Mouse (Mus musculus) urinary bladder, adult 18-20 months (tissue): ENCODE measurements around the gene Nol6.

Experiments used
- DNase-seq, 2 experiments: peaks; one replicate each; pipeline ENCODE4 v3.0.0; 2022; ENCODE audit warnings: low spot score in 2 of 2, mixed read lengths in 2 of 2

The Nol6 gene

DNA sequence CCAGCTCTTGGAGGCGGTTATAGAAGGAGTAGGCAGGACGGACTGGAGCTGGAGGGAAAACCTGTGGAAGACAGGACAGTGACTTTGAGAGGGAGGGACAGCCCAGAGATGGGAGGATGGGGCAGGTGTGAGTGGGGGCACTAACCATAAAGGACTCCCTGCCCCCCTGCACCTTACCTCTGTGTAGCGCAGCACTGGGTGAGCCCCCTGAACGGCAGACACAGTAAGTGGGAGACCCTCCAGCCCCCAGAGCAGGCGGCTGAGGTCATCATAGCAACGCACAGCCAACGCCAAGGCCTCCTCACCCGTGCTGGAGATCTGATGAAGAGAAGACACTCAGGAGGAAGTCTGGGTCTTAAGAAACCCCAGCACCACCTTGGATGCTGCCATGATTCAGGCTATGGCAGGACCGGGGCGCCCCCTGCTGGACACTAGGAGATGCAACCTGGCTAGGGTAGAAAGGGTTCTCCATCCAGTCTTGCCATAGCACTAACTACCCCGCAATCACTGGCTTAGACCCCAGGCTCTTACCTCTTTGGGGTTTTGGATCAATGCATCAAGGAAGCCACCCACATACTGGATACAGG lies 5.5 kb downstream of the Nol6 start:
- peak; percentile 57 to 65 for DNase-seq

GRCm38 (mm10) chr4:41116817-41117216 lies 7.4 kb downstream of the Nol6 start:
- DNase-seq, result no peak

- DNase-seq, result no peak
These were observed 8.5 kb downstream of the Nol6 start for GRCm38 (mm10) chr4:41115793-41116192.

DNA sequence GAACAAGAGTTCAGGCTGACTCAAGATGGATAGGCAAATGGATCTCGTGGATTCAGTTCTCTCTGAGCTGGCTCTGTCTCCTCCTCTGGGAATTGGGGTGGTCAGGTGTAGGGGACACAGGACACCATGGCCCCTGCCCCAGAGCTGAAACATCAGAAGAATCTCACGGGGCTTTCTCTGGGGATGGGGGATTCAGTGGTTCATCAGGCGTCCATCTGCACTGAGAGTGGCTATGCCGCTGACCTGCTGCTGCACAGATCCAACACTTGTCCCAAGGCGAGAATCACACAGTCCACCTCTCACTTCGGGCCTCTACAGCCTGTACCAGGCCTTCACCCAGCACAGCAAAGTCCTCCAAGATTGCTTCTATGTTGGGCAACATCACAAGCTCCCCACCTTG lies 9.2 kb downstream of the Nol6 start:
- DNase-seq, result no peak

GRCm38 (mm10) chr4:41114358-41115070 lies 9.7 kb downstream of the Nol6 start:
- no peak for DNase-seq

DNA sequence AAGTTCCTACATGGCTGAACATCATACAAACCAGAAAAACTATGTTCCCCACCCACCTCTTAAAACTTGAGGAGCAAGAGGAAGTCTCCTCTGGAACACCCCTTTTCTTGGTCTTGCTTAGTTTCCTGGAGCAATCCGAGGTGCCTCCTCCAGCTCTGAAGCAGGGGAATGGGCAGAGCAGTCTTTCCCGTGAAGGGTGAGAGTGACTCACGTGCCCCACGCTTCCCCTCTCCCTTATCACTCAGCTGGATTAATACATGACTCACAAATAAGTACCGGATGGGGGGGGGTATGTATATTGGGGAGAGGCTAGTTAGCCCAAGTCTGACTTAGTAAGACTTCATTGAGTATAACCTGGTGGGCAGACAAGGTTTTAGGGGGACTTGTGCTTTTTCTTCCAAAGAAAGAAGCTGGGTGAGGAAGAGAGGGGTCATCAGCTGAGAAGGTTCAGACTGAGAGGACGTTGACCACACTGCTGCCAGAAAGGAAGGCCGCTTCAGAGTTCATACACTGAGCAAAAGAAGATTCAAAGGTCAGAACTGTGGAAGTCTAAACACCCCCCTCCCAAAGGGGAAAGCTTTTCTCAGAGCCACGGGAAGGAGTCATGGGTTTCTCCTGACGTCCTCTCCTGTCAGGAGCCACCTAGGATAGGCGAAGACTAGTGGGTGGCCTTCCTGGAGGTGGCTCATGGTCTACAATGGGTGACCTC lies 15.4 kb downstream of the Nol6 start:
- peak in 1 of 2 experiments; percentile 64 for DNase-seq

- DNase-seq, result no peak
These were observed 16.8 kb downstream of the Nol6 start for GRCm38 (mm10) chr4:41107440-41107839.

DNA sequence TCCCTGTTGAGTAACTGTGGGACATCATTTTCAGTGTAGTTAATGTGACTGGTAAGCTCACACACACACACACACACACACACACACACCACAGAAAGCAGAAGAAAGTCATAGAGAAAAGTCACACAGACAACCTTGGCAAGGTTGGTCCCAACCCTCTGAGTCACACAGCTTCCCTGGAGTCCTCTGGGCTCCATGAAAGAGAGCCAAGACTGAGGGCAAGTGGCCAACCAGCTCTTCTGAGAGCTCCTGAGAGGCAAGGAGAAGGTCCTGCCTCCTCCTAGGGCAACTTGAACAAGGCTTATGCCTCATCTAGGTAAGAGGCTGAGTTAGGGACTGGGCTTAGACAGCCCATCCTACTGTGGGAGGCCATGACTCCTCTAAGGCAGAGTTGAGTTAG lies 21.4 kb downstream of the Nol6 start:
- no peak for DNase-seq

DNA sequence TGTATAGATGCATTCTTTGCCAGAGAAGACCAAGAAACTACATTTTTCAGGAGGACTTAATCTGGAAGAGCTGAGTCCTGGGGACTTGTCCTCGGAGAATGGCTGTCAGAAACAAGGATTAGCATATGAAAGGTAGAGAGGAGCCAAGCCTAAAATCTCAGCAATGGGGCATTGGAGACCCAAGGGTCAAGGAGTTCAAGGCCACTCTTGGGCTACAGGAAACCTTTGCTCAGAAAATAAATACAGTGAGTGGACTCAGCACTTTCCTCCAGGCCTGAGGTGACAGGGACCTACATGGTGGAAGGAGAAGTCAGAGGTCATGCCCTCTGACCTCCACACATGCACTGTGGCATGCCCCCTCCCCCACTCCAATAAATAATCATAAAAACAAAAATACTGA lies 23.3 kb downstream of the Nol6 start:
- no peak for DNase-seq

DNA sequence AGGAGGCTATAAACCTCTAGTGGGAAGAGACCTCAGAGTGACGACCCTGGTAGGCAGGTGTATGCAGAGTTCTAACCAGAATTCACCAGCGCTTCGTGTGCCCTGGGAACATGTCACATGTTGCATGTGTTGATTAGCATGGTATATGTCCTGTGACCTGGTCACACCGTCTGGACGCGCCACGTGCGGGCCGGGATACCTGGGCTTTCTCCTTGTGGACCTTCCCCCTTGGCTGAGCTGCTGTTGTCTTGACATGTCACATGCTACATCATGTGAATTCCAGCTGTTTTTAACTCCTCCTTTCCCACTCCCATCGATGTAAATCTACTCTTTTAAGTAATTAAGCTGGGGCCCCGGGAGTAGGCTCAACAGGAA lies 25.7 kb downstream of the Nol6 start:
- no peak for DNase-seq

GRCm38 (mm10) chr4:41097871-41098576 lies 26.2 kb downstream of the Nol6 start, which contains the start of gene Aqp3:
TSS of gene Aqp3 (minus strand) at chr4:41098183.
- peak; percentile 73 to 78 for DNase-seq

DNA sequence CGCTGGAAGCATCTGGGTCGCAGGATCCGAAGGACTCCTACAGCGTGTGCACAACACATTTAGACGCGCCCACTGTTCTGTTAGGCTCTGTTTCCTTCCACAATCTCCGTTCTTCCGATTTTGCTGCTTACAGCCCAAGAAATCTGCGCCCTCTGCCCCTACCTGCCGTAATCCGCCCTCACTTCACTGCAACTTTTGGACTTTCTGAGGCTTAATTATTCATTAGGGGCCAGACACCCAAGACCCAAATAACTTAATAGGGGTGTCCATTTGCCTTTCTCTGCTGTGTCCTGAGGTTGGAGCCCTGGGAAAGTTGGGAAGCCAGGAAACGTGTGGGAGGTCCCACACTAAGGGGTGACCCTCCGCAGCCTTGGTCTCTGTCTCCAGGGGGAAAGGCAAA lies 26.9 kb downstream of the Nol6 start:
- no peak for DNase-seq

DNA sequence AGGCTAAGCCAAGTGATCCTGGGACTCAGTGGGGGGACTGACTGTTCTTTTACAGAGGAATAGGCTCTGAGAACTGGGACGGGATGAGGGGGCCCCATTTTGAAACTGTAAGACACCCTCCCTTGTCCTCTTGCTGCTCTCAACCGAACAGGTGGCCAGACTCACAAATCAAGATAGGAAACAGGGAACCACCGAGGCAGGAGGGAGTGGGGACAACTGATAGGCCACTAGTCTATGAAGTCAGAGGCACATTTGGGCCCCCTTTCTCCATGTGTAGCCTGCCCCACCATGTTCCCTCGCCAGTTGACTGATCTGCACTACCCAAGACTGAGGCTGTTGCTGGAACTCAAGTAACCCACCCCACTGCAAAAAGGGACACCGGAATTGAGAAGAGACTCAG lies 27.5 kb downstream of the Nol6 start:
- no peak for DNase-seq

DNA sequence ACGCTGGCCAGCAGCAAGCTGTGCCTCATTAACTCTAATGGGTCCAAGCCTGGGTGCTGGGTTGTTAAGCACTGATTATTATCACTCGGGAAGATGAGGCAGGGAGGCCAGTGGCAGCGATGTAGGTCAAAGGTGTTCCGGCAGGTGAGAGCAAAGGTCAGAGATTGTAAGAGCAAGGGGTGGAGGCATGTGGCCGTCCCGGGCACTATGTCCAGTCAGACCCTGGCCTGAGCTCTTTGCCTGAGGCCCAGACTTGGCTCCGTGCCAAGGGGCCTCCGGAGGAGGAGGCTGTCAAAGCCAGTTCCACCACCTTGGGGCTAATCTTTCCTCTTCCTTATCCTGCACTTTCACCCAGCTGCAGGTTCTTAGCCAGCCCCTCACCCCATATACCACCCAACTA lies 28.1 kb downstream of the Nol6 start:
- DNase-seq, result peak; percentile 60 to 64

- DNase-seq, result peak; percentile 62 to 78
These were observed 29.9 kb downstream of the Nol6 start for GRCm38 (mm10) chr4:41094361-41094760.

DNA sequence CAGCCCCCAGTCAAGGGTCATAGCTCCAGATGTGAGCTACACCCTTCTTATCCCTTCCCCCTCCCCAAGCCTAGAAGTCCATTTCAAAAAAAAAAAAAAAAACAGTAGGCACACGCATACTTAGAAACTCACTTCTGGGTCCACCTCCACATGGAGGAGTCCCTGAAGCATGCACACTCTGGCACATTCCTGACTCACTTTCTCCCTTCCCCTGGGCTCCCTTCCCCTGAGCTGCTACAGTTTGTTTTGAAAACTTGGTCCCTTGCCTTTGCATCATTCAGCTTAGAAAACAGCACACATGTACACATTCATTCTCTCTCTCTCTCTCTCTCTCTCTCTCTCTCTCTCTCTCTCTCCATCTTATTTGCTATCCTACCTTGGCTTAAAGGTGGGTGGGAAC lies 31.3 kb downstream of the Nol6 start:
- DNase-seq, result no peak

DNA sequence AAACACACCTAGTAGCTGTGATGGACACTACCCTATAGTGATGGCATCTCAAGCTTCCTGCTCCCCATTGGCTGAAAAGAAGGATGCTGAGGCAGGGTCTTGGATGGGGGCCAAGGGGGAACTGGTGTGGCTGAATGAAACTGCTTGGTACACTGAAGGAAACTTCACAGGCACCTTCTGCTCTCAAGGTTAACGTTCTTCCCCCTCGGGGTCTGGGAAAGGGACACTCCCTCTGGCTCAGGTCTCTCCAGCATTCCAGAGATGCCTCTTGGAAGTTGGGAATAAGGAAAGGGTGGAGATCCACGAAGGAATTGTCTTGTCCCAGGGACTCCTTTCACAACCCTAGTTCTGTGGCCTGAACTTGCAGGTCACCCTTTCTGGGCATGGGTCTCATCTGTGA lies 32.9 kb downstream of the Nol6 start:
- DNase-seq, result no peak

GRCm38 (mm10) chr4:41089705-41090104 lies 34.5 kb downstream of the Nol6 start:
- no peak for DNase-seq

DNA sequence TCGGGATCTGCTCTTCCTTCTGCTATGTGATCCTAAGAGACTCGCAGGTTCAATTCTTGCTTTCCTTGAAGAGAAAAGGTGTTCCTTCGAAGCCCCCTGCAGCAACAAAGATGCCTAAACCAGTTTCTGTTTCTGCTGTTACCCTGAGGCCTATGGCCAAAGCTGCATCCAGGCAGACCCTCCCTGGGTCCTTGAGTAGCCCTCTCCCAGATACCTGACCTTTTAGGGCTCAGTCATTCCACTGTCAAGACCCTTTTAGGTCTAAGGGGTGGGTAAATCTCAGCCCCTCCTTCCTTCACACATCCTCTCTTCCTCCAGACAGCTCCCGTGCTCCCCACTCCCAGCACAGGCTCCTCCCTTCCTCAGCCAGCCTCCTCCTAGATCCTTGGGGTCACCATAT lies 35.1 kb downstream of the Nol6 start:
- DNase-seq, result no peak

DNA sequence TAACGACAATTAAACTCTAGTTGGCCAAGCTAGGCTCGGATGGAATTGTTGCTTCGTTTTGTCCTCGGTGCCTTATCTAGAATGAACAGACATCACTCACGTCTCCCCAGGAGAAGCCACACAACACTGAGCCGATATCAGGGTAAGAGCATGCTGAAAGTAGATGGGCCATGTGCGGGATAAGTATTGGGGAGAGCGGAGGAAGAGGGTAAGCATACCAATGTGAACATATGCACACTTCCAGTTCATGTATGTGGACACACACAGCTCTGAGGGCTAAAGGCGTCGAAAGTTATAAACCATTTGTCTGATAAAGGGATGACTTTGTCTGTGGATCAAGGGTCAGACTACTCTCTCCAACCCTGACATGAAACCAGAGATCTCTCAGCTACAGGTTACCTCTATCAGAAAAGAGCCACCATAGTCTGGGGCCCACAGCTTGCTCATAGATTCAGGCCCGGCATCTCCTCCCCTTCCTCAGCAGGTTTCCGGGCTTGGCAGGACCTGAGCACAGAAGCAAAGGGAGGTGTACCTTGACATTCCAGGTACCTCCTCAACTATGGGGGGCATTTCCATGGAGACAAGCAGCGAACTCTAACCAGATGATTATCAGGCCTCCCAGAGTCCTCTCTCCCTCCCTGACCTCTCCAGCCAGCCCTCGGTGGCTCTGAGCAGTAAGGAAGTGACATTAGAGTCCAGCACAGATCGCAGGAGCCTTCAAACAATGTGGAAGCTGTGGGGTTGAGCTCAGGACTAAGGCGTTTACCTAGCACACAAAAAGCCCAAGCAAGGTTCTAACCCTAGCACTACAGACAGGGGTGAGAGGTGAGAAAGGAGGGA lies 36.6 kb downstream of the Nol6 start:
- DNase-seq, result no peak

DNA sequence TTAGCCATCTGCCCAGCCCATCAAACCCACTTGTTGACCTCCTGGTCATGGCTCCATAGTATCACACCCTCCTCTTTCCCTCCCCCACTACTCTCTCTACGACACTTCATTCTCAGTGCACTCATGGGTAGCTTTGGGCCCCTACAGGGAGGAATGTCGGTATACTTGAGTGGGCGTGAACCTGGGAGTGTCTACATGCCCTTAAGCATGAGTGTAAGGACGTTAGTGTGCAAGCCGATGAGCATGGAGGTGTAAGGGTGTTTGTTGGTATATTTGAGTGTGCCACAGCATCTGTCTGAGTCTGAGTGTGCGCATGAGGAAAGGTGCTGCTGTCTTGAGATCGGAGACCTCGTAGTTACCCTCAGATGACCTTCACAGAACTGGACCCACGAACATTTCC lies 37.3 kb downstream of the Nol6 start:
- no peak for DNase-seq

DNA sequence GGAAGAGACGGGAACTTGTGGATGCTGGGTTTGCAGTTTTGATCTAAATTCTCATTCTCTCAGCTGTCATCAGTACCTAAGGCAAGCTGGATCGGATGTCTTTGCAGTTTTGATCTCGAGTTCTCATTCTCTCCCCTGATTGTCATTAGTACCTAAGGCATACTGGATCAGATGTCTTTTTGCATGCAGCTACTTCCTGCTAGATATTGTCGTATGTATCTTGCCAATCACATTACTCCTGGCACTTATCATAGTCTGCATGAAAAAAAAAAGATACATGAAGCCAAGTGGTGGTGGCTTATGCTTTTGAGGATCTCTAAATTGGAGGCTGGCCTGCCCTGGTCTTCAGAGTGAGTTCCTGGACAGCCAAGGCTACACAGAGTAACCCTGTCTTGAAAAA lies 39.4 kb downstream of the Nol6 start:
- no peak for DNase-seq
